Mouse (Mus musculus): ENCODE measurements at regions not wholly inside any gene's neighbourhood (a gene's known extent, or its start where the extent isn't known, plus 50 kb on each side); places are given as distances from the start of the nearest gene placed in this dataset.

DNA sequence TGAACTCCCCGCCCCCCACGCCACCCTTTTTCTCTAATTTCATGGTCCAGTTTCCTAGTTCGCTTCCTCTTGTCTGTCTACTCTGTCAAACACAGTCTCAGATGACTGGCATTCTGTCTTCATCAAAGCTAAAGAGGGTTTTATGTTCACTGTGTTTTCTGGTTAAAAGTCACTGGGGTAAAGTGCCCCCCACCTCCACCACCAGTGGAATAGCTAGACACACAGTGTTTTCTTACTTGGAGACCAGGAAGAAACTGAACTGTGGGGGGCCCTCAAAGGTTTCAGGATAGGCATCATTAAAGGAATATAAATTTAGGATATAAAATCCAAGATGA, 69.9 kb downstream of the Enc1 start:
- TF ChIP-seq POLR2A (IDR thresholded peaks at IDR 0.05; ENCODE audit: control insufficient read depth, low read depth, low read length) (no peak), CTCF (IDR thresholded peaks at IDR 0.05; ENCODE audit: control insufficient read depth, insufficient read depth, insufficient replicate concordance, low read depth, low read length) (no peak)
